Mouse (Mus musculus): ENCODE measurements around the gene Acadm. TPM values are rescaled to one million over a fixed set of nuclear protein-coding genes. Genes with fewer than 3 reads are reported as not detected.

The Acadm gene
- polyA plus RNA-seq (2014; fragmentation: Illumina TruSeq; extraction: RNeasy Lipid Tissue Mini Kit (QIAGEN cat#74804); ENCODE audit: low read depth, low replicate concordance), result 1,283 TPM

DNA sequence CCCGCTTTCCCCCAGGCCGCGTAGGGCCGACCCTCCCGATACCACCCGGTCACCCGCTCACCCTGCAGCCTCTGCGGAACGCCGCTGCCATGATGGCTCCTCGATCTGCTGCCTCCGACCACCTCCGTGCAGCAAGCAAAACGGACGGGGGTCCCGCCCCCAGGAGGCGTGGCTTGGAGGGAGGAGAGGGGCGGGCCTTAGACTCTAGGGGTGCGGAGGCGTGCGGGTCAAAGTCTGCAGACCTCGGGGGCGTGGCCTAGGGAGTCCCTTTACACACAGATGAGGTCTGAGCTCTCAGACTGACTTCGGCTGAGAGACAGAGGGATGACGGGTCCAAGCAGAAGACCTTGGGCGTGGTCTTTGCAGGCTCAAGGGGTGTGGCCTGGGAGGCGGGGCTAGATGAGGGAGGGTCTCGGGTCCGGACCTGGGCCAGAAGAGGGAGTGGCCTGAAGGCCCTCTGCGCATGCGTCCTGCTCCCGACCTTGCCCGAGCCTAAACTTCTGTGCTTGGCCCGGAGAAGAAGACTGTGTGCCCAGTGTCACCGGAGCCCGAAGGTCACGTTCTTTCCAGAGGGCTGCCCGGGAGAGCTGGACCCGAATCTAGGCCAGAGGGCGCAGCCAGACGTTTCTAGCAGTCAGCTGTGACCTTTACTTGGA, at the start of gene Acadm:
TSS of gene Acadm (minus strand) at position 298 of the 656 bp plus-strand sequence.

GRCm38 (mm10) chr3:153973171-153973948, 28.9 kb upstream of the Acadm start, which contains the start of gene Slc44a5:
Gene Slc44a5, plus strand, starts transcription at chr3:153973436.

GRCm38 (mm10) chr3:153912546-153913509, 31.6 kb downstream of the Acadm start, which contains the start of gene Rabggtb:
Gene Rabggtb, minus strand, starts transcription at chr3:153913009.

DNA sequence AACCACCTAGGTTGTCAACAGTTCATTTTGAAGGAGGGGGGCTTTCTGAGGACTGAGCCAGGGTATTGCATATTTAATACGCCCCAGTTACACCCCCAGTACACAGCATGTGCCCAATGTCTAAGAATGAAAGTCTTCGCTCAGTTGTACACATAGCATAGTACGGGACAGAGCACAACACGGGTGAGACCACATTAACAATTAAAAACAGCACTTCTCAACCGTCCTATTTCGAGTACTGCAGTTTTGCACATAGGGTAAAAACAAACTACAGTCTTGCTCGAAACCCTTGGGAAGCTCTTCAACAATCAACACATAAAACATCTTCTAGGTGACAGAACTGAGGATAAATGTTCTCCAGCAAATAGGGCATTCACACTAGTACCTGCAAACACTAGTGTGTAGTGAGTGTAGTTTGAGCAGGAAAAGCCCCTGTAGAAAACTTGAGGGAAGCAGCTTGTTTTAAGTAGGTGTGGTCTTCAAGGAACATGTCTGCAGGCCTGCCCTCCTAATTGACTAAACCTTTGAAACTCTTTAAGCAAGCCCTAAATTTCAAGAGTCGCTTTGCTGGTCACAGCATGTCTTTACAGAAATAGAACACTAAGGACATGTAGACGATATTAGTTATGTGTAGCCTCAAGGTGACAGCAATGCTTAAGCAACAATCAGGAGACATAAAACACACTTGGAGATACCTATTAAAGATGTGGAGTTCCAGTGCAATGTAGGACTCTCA, 38.1 kb downstream of the Acadm start, which contains the start of gene Msh4:
TSS of gene Msh4 (minus strand) at position 3 of the 736 bp plus-strand sequence.

Other genes with a start within 250 kb of the Acadm start
- 6.1 TPM for gene St6galnac3, start 219.5 kb downstream of the Acadm start, polyA plus RNA-seq (2014; fragmentation: Illumina TruSeq; extraction: RNeasy Lipid Tissue Mini Kit (QIAGEN cat#74804); ENCODE audit: low read depth, low replicate concordance)
- not detected for gene Asb17, start 100.4 kb downstream of the Acadm start, polyA plus RNA-seq (2014; fragmentation: Illumina TruSeq; extraction: RNeasy Lipid Tissue Mini Kit (QIAGEN cat#74804); ENCODE audit: low read depth, low replicate concordance)
- gene Msh4, start 38.5 kb downstream of the Acadm start, polyA plus RNA-seq (2014; fragmentation: Illumina TruSeq; extraction: RNeasy Lipid Tissue Mini Kit (QIAGEN cat#74804); ENCODE audit: low read depth, low replicate concordance), result not detected
- gene Rabggtb, start 31.6 kb downstream of the Acadm start, polyA plus RNA-seq (2014; fragmentation: Illumina TruSeq; extraction: RNeasy Lipid Tissue Mini Kit (QIAGEN cat#74804); ENCODE audit: low read depth, low replicate concordance), result 102 TPM
- gene Slc44a5, start 28.8 kb upstream of the Acadm start, polyA plus RNA-seq (2014; fragmentation: Illumina TruSeq; extraction: RNeasy Lipid Tissue Mini Kit (QIAGEN cat#74804); ENCODE audit: low read depth, low replicate concordance), result not detected